Mouse (Mus musculus): Measurements from ENCODE around the gene Ccdc153.

GRCm38 (mm10) chr9:44266478-44267226 lies 26.2 kb downstream of the Ccdc153 start:
- TF ChIP-seq CTCF (IDR thresholded peaks at IDR 0.05; ENCODE audit: insufficient read depth, low read depth, low read length) (no peak), POLR2A (IDR thresholded peaks at IDR 0.05; ENCODE audit: insufficient read depth, low read depth, low read length) (no peak)
